Mouse (Mus musculus): ENCODE measurements at regions not wholly inside any gene's neighbourhood (a gene's known extent, or its start where the extent isn't known, plus 50 kb on each side); places are given as distances from the start of the nearest gene placed in this dataset.

DNA sequence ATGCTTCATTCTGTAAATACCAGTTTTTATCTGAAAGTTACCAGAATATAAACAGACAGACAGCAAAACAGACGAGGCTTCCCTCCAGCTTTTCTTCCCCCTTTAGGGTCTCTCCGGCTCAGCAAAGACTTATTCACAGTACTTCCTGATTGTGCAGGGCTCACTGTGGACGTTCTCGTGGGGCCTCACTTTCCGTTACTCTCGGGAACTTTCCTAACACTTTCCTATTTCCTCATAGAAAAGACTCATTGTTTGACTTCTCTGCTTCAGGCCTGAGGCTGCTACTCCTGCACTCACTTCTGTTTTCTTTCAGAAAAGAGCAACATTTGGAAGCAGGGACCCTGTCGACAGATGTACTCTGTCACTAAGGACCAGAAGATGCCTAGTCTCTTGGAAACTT lies 197.4 kb downstream of the Tgfb2 start:
- TF ChIP-seq POLR2A (IDR thresholded peaks at IDR 0.05; ENCODE audit: low read depth, low read length): no peak
- TF ChIP-seq CTCF (IDR thresholded peaks at IDR 0.05; ENCODE audit: borderline replicate concordance, insufficient read depth, low read length): no peak

All from embryonic fibroblast, embryonic 13.5 days (primary cell).